Mouse (Mus musculus): Measurements from ENCODE around the gene Tmbim6. TPM values are rescaled to one million over a fixed set of nuclear protein-coding genes. Genes with fewer than 3 reads are reported as not detected.
A peak's percentile ranks its signal among the peaks of the same experiment; 100 is the strongest.

Tmbim6 gene
- polyA plus RNA-seq, 1 experiment from 2014 or later: 370 TPM

DNA sequence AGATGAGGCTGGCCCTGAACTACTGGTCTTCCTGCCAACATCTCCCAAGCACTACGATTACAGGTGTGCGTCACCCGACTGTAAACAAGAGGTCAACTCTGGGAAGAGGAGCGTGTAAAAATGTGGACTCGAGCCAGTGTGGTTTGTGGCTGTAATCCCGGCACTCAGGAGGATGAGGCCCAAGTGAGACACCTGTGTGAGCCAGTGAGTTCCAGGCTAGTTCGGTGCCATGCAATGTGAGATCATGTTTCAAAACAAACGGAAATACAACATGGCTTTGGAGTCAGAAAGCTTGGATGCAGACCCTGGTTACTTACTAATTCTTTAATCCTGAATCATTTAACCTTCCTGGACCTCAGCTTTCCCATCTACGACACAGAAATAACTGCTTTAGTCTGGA, 33.7 kb upstream of the Tmbim6 start:
- no peak for DNase-seq (ENCODE audit: low spot score)
- H3K36me3 ChIP-seq (ENCODE audit: control insufficient read depth, insufficient read depth, low read length): no peaks in the 10 kb centered on the region
- 82% methylated on average over 9 of the region's 9 CpGs for WGBS
- no peaks in the 10 kb centered on the region for H3K27me3 ChIP-seq (replicated peaks; ENCODE audit: control insufficient read depth, insufficient read depth, low read length)
- H3K4me1 ChIP-seq (replicated peaks; ENCODE audit: control insufficient read depth, insufficient read depth, low read length): 0 out of 2 replicates have a peak, but pooled peaks cover 3% of the 10 kb centered on the region
- H3K9ac ChIP-seq (ENCODE audit: low read length): no peak overlapping the region
- no peak overlapping the region for H3K4me2 ChIP-seq (ENCODE audit: low read length)
- no peak overlapping the region for H3K4me3 ChIP-seq (ENCODE audit: low read depth, low read length)
- ATAC-seq (replicated peaks; ENCODE audit: low FRiP score, low TSS enrichment, low read depth): no peak
- no peaks in the 10 kb centered on the region for H3K9me3 ChIP-seq (ENCODE audit: control insufficient read depth, low read length)
- no peak overlapping the region for H3K27ac ChIP-seq (ENCODE audit: low read depth)

GRCm38 (mm10) chr15:99364022-99364530, 28.6 kb upstream of the Tmbim6 start:
- Histone ChIP-seq H3K9me3 (ENCODE audit: control insufficient read depth, low read length) (no peaks in the 10 kb centered on the region), H3K36me3 (ENCODE audit: control insufficient read depth, insufficient read depth, low read length) (no peaks in the 10 kb centered on the region), H3K4me1 (replicated peaks; ENCODE audit: control insufficient read depth, insufficient read depth, low read length) (peaks cover 7% of the 10 kb centered on the region), H3K27ac (ENCODE audit: low read depth) (no peak overlapping the region), H3K4me3 (ENCODE audit: low read depth, low read length) (no peak overlapping the region), H3K4me2 (ENCODE audit: low read length) (no peak overlapping the region), H3K27me3 (replicated peaks; ENCODE audit: control insufficient read depth, insufficient read depth, low read length) (no peaks in the 10 kb centered on the region), H3K9ac (ENCODE audit: low read length) (no peak overlapping the region)
- 75% methylated on average over 7 of the region's 7 CpGs for WGBS
- DNase-seq (ENCODE audit: low spot score) (no peak), ATAC-seq (replicated peaks; ENCODE audit: low FRiP score, low TSS enrichment, low read depth) (no peak)

- Histone ChIP-seq H3K4me2 (ENCODE audit: low read length) (no peak overlapping the region), H3K9me3 (ENCODE audit: control insufficient read depth, low read length) (no peaks in the 10 kb centered on the region), H3K27ac (ENCODE audit: low read depth) (no peak overlapping the region), H3K27me3 (replicated peaks; ENCODE audit: control insufficient read depth, insufficient read depth, low read length) (no peaks in the 10 kb centered on the region), H3K9ac (ENCODE audit: low read length) (no peak overlapping the region), H3K4me3 (ENCODE audit: low read depth, low read length) (no peak overlapping the region), H3K4me1 (replicated peaks; ENCODE audit: control insufficient read depth, insufficient read depth, low read length) (peaks cover 8% of the 10 kb centered on the region), H3K36me3 (ENCODE audit: control insufficient read depth, insufficient read depth, low read length) (no peaks in the 10 kb centered on the region)
- DNase-seq (ENCODE audit: low spot score) (no peak), ATAC-seq (replicated peaks; ENCODE audit: low FRiP score, low TSS enrichment, low read depth) (no peak)
- WGBS: 64% methylated on average over 8 of the region's 8 CpGs
Observed at GRCm38 (mm10) chr15:99364921-99365320, 27.8 kb upstream of the Tmbim6 start.

DNA sequence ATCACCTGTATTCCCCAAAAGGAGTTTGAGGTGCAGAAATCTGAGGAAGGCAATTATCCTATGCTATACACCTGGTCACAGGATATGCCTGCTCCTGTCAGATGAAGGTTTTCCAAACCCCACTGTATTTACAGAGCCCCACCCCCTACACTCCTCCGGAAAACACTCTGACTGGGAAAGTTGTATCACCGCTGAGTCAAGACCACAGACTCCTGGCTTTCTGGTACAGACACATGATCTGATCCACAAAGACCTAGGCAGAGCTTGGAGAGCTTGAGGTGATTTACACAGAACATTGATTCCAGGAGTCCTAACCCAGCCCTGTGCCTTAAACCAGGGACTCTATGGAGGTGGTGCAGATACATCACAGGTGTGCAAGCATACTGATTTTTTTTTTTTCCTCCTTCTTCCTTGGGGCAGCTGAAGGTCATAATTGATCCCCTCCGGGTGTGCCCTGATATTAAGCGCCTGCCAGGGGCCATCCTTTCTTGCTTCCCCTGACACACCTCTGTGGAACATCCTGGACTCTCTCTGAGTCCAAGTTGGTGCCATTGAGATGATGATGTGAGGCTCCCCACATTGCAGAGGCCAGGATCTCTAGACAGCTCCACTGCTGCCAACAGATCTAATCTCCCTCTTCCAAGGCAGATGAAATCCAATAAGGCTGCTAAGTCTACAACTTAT, 24.0 kb upstream of the Tmbim6 start:
- 49% methylated on average over 4 of the region's 4 CpGs for WGBS
- no peak overlapping the region for H3K27ac ChIP-seq (ENCODE audit: low read depth)
- peak overlapping the region; percentile 74 for H3K4me3 ChIP-seq (ENCODE audit: low read depth, low read length)
- DNase-seq (ENCODE audit: low spot score) (no peak), ATAC-seq (replicated peaks; ENCODE audit: low FRiP score, low TSS enrichment, low read depth) (no peak)
- H3K9me3 ChIP-seq (ENCODE audit: control insufficient read depth, low read length): no peaks in the 10 kb centered on the region
- peak overlapping the region; percentile 67 for H3K4me2 ChIP-seq (ENCODE audit: low read length)
- no peaks in the 10 kb centered on the region for H3K27me3 ChIP-seq (replicated peaks; ENCODE audit: control insufficient read depth, insufficient read depth, low read length)
- peaks cover 8% of the 10 kb centered on the region for H3K4me1 ChIP-seq (replicated peaks; ENCODE audit: control insufficient read depth, insufficient read depth, low read length)
- H3K9ac ChIP-seq (ENCODE audit: low read length): peak overlapping the region; percentile 82
- H3K36me3 ChIP-seq (ENCODE audit: control insufficient read depth, insufficient read depth, low read length): no peaks in the 10 kb centered on the region

GRCm38 (mm10) chr15:99369391-99370171, 23.1 kb upstream of the Tmbim6 start:
- no peak for DNase-seq (ENCODE audit: low spot score)
- 2% methylated on average over 37 of the region's 39 CpGs for WGBS
- peak; percentile 66 for ATAC-seq (replicated peaks; ENCODE audit: low FRiP score, low TSS enrichment, low read depth)

DNA sequence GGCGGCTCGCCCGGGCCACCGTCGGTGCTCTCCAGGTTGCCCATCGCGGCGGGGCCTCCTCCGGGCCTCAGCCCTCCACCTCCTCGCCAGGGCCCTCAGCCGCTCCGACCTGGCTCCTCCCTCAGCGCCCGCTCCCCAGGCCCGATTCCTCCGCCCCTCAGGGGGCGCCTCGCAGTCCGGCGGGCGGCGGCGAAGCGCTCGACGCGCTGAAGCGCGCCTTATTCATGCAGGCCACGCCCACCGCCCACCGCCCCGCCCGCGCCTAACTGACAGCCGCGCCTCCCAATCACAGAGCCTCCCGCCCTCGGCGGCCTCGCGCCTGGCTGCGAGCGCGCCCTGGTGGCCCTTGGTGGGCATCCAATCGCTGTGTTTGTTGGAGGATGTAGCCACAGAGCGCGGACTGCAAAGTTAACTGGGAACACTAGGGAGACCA, 22.4 kb upstream of the Tmbim6 start, which contains the start of gene Fmnl3:
Gene Fmnl3, minus strand, starts transcription at position 224 of the 433 bp plus-strand sequence.
- no peaks in the 10 kb centered on the region for H3K9me3 ChIP-seq (ENCODE audit: control insufficient read depth, low read length)
- H3K9ac ChIP-seq (ENCODE audit: low read length): peak within 1 kb of the TSS; percentile 82
- H3K27me3 ChIP-seq (replicated peaks; ENCODE audit: control insufficient read depth, insufficient read depth, low read length): no peaks in the 10 kb centered on the region
- peaks cover 8% of the 10 kb centered on the region for H3K4me1 ChIP-seq (replicated peaks; ENCODE audit: control insufficient read depth, insufficient read depth, low read length)
- peak within 1 kb of the TSS; percentile 74 for H3K4me3 ChIP-seq (ENCODE audit: low read depth, low read length)
- no peaks in the 10 kb centered on the region for H3K36me3 ChIP-seq (ENCODE audit: control insufficient read depth, insufficient read depth, low read length)
- WGBS: under 1% methylated on average over 36 of the region's 48 CpGs
- peak within 1 kb of the TSS; percentile 89 for H3K27ac ChIP-seq (ENCODE audit: low read depth)
- ATAC-seq (replicated peaks; ENCODE audit: low FRiP score, low TSS enrichment, low read depth) (peak; percentile 95), DNase-seq (ENCODE audit: low spot score) (peak; percentile 100)
- peak within 1 kb of the TSS; percentile 67 for H3K4me2 ChIP-seq (ENCODE audit: low read length)

More at GRCm38 (mm10) chr15:99369391-99370171, 23.1 kb upstream of the Tmbim6 start:
- H3K36me3 ChIP-seq (ENCODE audit: control insufficient read depth, insufficient read depth, low read length): no peaks in the 10 kb centered on the region
- peaks cover 8% of the 10 kb centered on the region for H3K4me1 ChIP-seq (replicated peaks; ENCODE audit: control insufficient read depth, insufficient read depth, low read length)
- H3K4me3 ChIP-seq (ENCODE audit: low read depth, low read length): peak overlapping the region; percentile 74
- H3K27ac ChIP-seq (ENCODE audit: low read depth): peak overlapping the region; percentile 89
- peak overlapping the region; percentile 82 for H3K9ac ChIP-seq (ENCODE audit: low read length)
- no peaks in the 10 kb centered on the region for H3K27me3 ChIP-seq (replicated peaks; ENCODE audit: control insufficient read depth, insufficient read depth, low read length)
- H3K9me3 ChIP-seq (ENCODE audit: control insufficient read depth, low read length): no peaks in the 10 kb centered on the region
- H3K4me2 ChIP-seq (ENCODE audit: low read length): peak overlapping the region; percentile 67

DNA sequence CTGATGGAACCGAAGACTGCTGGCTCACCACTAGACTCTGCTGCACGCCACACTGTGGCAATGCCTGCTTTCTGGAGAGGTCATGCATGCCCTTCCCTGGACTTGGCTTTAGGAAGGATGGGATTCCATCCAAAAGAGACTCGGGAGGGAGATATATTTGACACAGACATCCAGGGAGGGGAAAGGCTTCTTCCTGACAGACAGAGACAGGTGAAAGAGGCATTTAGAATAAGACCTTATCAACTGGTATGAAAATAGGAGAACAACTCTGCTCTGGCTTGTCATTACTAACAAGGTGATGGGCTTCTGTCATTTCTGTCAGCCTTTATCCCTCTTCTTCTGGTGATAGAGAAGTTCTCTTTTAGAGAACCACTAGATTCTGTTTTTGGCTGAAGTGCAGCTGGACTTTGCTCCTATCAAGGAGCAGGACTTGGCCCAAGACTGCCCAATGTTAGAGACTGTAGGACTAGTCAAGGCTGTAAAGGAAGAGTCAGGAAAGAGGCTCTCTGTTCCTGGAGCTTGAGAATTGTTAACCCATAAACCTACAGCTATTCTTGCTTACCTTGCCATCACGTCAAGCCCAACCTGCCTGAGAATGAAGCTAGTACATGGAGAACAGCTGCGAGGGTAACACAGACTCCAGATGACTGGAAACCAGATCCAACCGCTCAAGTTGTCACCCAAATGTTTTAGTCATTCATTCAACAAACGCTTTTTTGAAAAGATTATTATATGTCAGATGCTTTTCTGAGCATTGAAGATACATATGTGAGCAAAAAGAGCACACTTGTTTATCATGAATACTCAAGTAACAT, 20.9 kb upstream of the Tmbim6 start:
- peaks cover 8% of the 10 kb centered on the region for H3K4me1 ChIP-seq (replicated peaks; ENCODE audit: control insufficient read depth, insufficient read depth, low read length)
- ATAC-seq (replicated peaks; ENCODE audit: low FRiP score, low TSS enrichment, low read depth) (no peak), DNase-seq (ENCODE audit: low spot score) (no peak)
- H3K27me3 ChIP-seq (replicated peaks; ENCODE audit: control insufficient read depth, insufficient read depth, low read length): no peaks in the 10 kb centered on the region
- H3K27ac ChIP-seq (ENCODE audit: low read depth): no peak overlapping the region
- H3K9me3 ChIP-seq (ENCODE audit: control insufficient read depth, low read length): no peaks in the 10 kb centered on the region
- WGBS: 90% methylated on average over 7 of the region's 7 CpGs
- H3K4me2 ChIP-seq (ENCODE audit: low read length): no peak overlapping the region
- H3K4me3 ChIP-seq (ENCODE audit: low read depth, low read length): no peak overlapping the region
- H3K9ac ChIP-seq (ENCODE audit: low read length): no peak overlapping the region
- H3K36me3 ChIP-seq (ENCODE audit: control insufficient read depth, insufficient read depth, low read length): no peaks in the 10 kb centered on the region

GRCm38 (mm10) chr15:99372761-99373160, 19.9 kb upstream of the Tmbim6 start:
- Histone ChIP-seq H3K9me3 (ENCODE audit: control insufficient read depth, low read length) (no peaks in the 10 kb centered on the region), H3K36me3 (ENCODE audit: control insufficient read depth, insufficient read depth, low read length) (no peaks in the 10 kb centered on the region), H3K9ac (ENCODE audit: low read length) (no peak overlapping the region), H3K27ac (ENCODE audit: low read depth) (no peak overlapping the region), H3K4me3 (ENCODE audit: low read depth, low read length) (no peak overlapping the region), H3K4me1 (replicated peaks; ENCODE audit: control insufficient read depth, insufficient read depth, low read length) (peaks cover 8% of the 10 kb centered on the region), H3K4me2 (ENCODE audit: low read length) (no peak overlapping the region), H3K27me3 (replicated peaks; ENCODE audit: control insufficient read depth, insufficient read depth, low read length) (no peaks in the 10 kb centered on the region)
- ATAC-seq (replicated peaks; ENCODE audit: low FRiP score, low TSS enrichment, low read depth): no peak
- WGBS: 75% methylated on average over 9 of the region's 9 CpGs
- no peak for DNase-seq (ENCODE audit: low spot score)
